Mouse (Mus musculus): Measurements from ENCODE around the gene Aip.

DNA sequence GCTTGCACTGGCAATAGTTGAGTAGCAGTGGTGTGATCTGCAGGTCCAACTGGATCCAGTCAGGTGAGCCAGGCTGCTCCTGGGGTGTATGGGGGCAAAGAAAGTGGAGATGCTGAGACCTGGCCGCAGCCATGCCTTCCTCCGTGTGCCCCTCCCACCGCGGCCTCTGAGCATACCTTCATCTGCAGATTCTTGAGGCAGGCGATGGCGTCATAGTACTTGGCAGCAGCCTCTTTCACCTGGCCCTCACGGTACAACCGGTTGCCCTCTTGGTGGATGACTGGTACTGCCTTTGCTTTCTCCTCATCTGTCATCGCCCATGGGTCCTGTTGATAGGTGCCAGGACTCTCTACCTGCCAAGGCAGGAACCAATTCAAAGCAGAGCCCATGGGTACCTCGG, 10.5 kb downstream of the Aip start:
- no peak for TF ChIP-seq CTCF (IDR thresholded peaks at IDR 0.05; ENCODE audit: low read depth, low read length)
- TF ChIP-seq TAL1 (conservative IDR thresholded peaks at IDR 0.05; ENCODE audit: low read depth, low read length): no peak
- TF ChIP-seq POLR2AphosphoS5 (IDR thresholded peaks at IDR 0.05; ENCODE audit: insufficient replicate concordance, low read depth, low read length): no peak
- TF ChIP-seq GATA1 (IDR thresholded peaks at IDR 0.05; ENCODE audit: borderline replicate concordance, low read length): no peak
